Mouse (Mus musculus) ES-E14 (cell line): ENCODE data around the gene Ext2. TPM values are rescaled to one million over a fixed set of nuclear protein-coding genes. Genes with fewer than 3 reads are reported as not detected.

Experiments used
- DNase-seq: peaks from one replicate; pipeline ENCODE4 v3.0.0-alpha.2; 2013; ENCODE audit warnings: low read depth, low spot score
- H3K27ac ChIP-seq: 2 replicates; pipeline ENCODE4 v1.5.1; 2012; ENCODE audit warnings: low read depth, mild to moderate bottlenecking, low read length, moderate library complexity, mixed read lengths; ENCODE audit not compliant: poor library complexity, insufficient read depth, severe bottlenecking
- H3K36me3 ChIP-seq: 2 replicates; pipeline ENCODE4 v1.6.1; 2012; ENCODE audit warnings: mild to moderate bottlenecking, low read length, moderate library complexity, mixed read lengths; ENCODE audit not compliant: control insufficient read depth, poor library complexity, insufficient read depth, severe bottlenecking
- H3K4me1 ChIP-seq, 2 experiments: fragments of 150-350 bp in 1 of 2; sonication (generic) in 1 of 2; 2 replicates each; pipeline ENCODE4 v1.6.1; 2012; ENCODE audit warnings: low read length in 2 of 2, mild to moderate bottlenecking in 1 of 2, mixed read lengths in 1 of 2; ENCODE audit not compliant: control insufficient read depth in 2 of 2, insufficient read depth in 2 of 2, poor library complexity in 1 of 2
- H3K4me3 ChIP-seq, 2 experiments: fragments of 150-350 bp in 1 of 2; sonication (generic) in 1 of 2; 2 replicates each; pipeline ENCODE4 v1.5.1; 2012; ENCODE audit warnings: low read length in 2 of 2, low read depth in 1 of 2, mild to moderate bottlenecking in 1 of 2, mixed read lengths in 1 of 2; ENCODE audit not compliant: insufficient read depth in 1 of 2, poor library complexity in 1 of 2, severe bottlenecking in 1 of 2
- H3K9ac ChIP-seq: 2 replicates; pipeline ENCODE4 v1.6.1; 2012; ENCODE audit warnings: low read depth, mild to moderate bottlenecking, low read length, mixed read lengths; ENCODE audit not compliant: poor library complexity, insufficient read depth, severe bottlenecking
- H3K9me3 ChIP-seq: fragments of 150-350 bp; sonication (generic); 2 replicates; pipeline ENCODE4 v1.6.1; 2012; ENCODE audit warnings: low read depth, mild to moderate bottlenecking, low read length; ENCODE audit not compliant: control insufficient read depth, insufficient read depth
- CHD2 ChIP-seq: IDR thresholded peaks from 2 replicates; pipeline ENCODE4 v1.6.1; 2014; ENCODE audit warnings: mild to moderate bottlenecking, low read depth, low read length, inconsistent platforms
- HCFC1 ChIP-seq: IDR thresholded peaks from 2 replicates; pipeline ENCODE4 v1.6.1; 2012; ENCODE audit warnings: low read length, inconsistent platforms, borderline replicate concordance; ENCODE audit not compliant: insufficient read depth
- MAFK ChIP-seq: IDR thresholded peaks from 2 replicates; pipeline ENCODE4 v1.6.1; 2014; ENCODE audit warnings: mild to moderate bottlenecking, low read depth, low read length, inconsistent platforms; ENCODE audit not compliant: insufficient read depth
- ZC3H11A ChIP-seq: IDR thresholded peaks from 2 replicates; pipeline ENCODE4 v1.6.1; 2012; ENCODE audit warnings: low read depth, mild to moderate bottlenecking, inconsistent platforms, low read length, borderline replicate concordance
- ZNF384 ChIP-seq: IDR thresholded peaks from 2 replicates; pipeline ENCODE4 v1.6.1; 2012; ENCODE audit warnings: low read depth, low read length, inconsistent platforms
- in situ Hi-C, 2 experiments: fragments of 600-800 bp; cut with MboI; formaldehyde crosslinking; loops; one replicate each; pipeline ENCODE4 v1.15.1; 2025; ENCODE audit warnings: low sequenced_read_pairs in 2 of 2, inconsistent platforms in 1 of 2; ENCODE audit not compliant: unreplicated experiment in 2 of 2
- total RNA-seq: library from RNA; depleted of rRNA; stranded (reverse); fragments of 300-350 nt; gene quantifications from 2 replicates; pipeline ENCODE4 v1.2.3, GENCODE M21; 2012

Gene Ext2
- total RNA-seq, 1 experiment, result 49.9 TPM

DNA sequence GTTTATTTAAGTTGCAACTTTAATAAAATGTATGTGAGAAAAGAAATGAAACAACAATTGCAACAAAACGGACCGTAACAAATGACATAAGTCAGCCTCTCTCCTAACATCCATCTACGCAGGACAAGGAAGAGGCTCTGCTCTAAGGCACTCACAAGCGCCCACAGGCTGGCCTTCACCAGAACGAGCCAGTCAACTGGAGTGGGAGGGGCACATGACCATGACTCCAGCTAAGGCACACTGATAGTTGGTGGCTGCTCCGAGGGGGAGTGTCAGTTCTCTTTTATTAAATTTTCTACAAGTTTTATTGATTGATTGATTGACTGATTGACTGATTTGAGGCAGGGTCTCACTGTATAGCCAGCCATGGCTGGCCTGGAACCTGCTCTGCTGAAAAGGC, 52.5 kb downstream of the Ext2 start:
- in situ Hi-C loops, result no loop called here
- no peak for DNase-seq
- no peaks in the 10 kb centered on the region for H3K9me3 ChIP-seq
- TF ChIP-seq MAFK, result no peak
- no peak for TF ChIP-seq ZNF384
- TF ChIP-seq HCFC1, result no peak
- no peak for TF ChIP-seq CHD2
- TF ChIP-seq ZC3H11A, result no peak
- H3K4me1 ChIP-seq, result peaks cover 0 to 3% of the 10 kb centered on the region in 2 experiments; a peak in 1 of 4 replicates
- H3K4me3 ChIP-seq, result no peak overlapping the region
- H3K27ac ChIP-seq, result no peak overlapping the region
- H3K9ac ChIP-seq, result no peak overlapping the region
- H3K36me3 ChIP-seq, result no peaks in the 10 kb centered on the region; the same call in 1 of the 2 replicates

DNA sequence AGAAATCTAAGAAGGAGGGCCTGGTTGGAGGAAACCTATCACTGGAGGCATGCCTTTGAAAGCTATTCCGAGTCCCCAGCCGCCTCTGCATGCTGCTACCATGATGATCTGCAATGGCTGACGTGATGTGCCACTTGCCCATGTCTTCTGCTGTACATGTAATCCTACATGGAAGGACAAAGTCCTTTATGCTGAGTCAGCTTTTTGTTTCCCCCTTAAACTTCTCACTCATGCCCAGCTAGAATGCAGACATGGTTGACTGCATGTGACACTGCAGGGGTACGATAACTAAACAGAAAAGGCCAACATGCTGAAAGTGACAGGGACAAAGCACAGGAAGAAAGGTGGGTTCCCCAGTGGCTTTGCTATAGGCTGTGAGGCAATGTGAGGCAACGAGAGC, 56.6 kb downstream of the Ext2 start:
- Histone ChIP-seq H3K9me3 (no peaks in the 10 kb centered on the region), H3K36me3 (no peaks in the 10 kb centered on the region; the same call in 1 of the 2 replicates), H3K9ac (no peak overlapping the region), H3K4me3 (no peak overlapping the region), H3K4me1 (no peaks in the 10 kb centered on the region), H3K27ac (0 out of 2 replicates have a peak overlapping the region, but pooled peaks have one; percentile 11)
- in situ Hi-C loops, result no loop called here
- no peak for DNase-seq
- no peak for TF ChIP-seq HCFC1
- TF ChIP-seq MAFK, result peak; percentile 96
- no peak for TF ChIP-seq ZNF384
- TF ChIP-seq ZC3H11A, result no peak
- TF ChIP-seq CHD2, result no peak

DNA sequence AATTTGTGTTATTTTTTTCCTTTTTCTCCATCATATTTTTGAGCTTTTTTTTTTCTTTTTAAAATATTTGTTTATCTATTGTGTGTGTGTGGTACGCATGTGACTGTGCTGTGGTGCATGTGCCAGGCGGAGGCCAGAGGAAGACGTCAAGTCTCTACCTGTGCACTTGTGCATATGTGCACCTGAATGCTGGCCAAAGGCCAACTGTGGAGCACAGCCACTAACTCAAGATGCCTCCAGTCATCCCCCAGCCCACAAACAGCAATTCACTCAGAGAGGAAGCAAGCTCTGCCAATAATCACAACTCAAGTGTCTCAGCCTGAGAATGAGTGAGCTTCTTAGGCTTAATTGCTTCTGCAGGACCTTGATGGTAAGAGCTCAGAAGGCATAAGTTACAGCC, 58.2 kb downstream of the Ext2 start:
- in situ Hi-C loops, result no loop called here
- TF ChIP-seq MAFK, result no peak
- TF ChIP-seq ZC3H11A, result no peak
- no peak for TF ChIP-seq HCFC1
- no peak for TF ChIP-seq ZNF384
- TF ChIP-seq CHD2, result no peak

DNA sequence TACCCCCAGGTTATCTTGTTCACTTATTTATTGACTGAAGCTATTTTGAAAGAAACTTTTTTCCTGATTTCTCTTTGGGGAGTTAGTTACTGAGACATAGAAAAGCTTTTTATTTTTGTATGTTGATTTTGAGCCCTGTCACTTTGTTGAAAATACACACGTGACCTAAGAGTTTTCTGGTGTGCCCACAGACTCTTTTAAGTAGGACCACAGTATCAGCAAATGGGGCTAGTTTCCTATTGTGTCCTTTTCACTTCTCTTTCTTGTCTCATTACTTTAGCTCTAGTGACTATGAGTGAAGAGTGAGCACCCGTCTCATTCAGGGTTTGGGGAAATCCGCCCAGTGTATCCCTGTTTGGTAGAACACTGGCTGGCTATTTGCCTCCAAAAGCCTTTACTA, 62.0 kb downstream of the Ext2 start:
- Histone ChIP-seq H3K27ac (no peak overlapping the region), H3K9ac (no peak overlapping the region), H3K4me1 (no peaks in the 10 kb centered on the region), H3K4me3 (no peak overlapping the region), H3K9me3 (no peaks in the 10 kb centered on the region), H3K36me3 (no peaks in the 10 kb centered on the region)
- in situ Hi-C loops, result no loop called here
- TF ChIP-seq ZNF384 (no peak), HCFC1 (no peak), ZC3H11A (no peak), CHD2 (no peak), MAFK (no peak)
- no peak for DNase-seq

More for the DNA sequence above, 58.2 kb downstream of the Ext2 start:
- H3K36me3 ChIP-seq, result no peaks in the 10 kb centered on the region; the same call in 1 of the 2 replicates
- no peaks in the 10 kb centered on the region for H3K4me1 ChIP-seq
- no peak for DNase-seq
- no peaks in the 10 kb centered on the region for H3K9me3 ChIP-seq
- H3K27ac ChIP-seq, result no peak overlapping the region
- H3K4me3 ChIP-seq, result no peak overlapping the region
- H3K9ac ChIP-seq, result no peak overlapping the region

DNA sequence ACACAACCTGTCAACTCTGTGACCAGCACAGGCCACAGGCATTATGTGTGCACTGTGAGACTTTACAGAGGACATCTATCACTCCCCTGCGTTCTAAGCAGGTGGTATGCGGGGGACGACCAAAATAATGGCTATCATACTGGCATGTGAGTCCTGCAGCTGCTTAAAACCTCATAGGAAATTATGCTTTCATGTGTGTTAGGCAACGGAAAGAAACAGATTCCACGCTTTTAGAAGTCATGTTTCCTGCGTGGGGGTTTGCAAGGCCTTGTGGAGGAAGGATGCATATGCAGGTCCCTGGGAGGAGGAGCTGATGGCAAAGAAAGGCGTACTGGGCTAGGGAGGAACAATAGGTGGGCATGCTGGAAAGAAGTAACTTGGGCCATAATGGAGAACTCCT, 63.2 kb downstream of the Ext2 start:
- no peaks in the 10 kb centered on the region for H3K4me1 ChIP-seq
- no peaks in the 10 kb centered on the region for H3K9me3 ChIP-seq
- no peaks in the 10 kb centered on the region; the same call in 1 of the 2 replicates for H3K36me3 ChIP-seq
- TF ChIP-seq ZC3H11A, result no peak
- TF ChIP-seq HCFC1, result no peak
- TF ChIP-seq MAFK, result no peak
- no peak for TF ChIP-seq CHD2
- TF ChIP-seq ZNF384, result no peak
- no peak overlapping the region for H3K9ac ChIP-seq
- DNase-seq, result no peak
- H3K27ac ChIP-seq, result no peak overlapping the region
- H3K4me3 ChIP-seq, result no peak overlapping the region
- in situ Hi-C loops, result no loop called here
